Mouse (Mus musculus) retina, embryonic 14.5 days (tissue): ENCODE measurements around the gene Unc93b1.

ENCODE experiments used
- DNase-seq: peaks from one replicate; pipeline ENCODE4 v3.0.0-alpha.2; 2015; ENCODE audit warnings: low spot score

The Unc93b1 gene

GRCm38 (mm10) chr19:3913692-3914091, 21.3 kb upstream of the Unc93b1 start:
- no peak for DNase-seq

- no peak for DNase-seq
These were observed 20.5 kb upstream of the Unc93b1 start for GRCm38 (mm10) chr19:3914535-3914934.

- no peak for DNase-seq
These were observed 18.3 kb upstream of the Unc93b1 start for GRCm38 (mm10) chr19:3916727-3917126.

- no peak for DNase-seq
These were observed 15.1 kb upstream of the Unc93b1 start for GRCm38 (mm10) chr19:3919928-3920327.

- DNase-seq = no peak
These were observed 12.2 kb upstream of the Unc93b1 start for GRCm38 (mm10) chr19:3922661-3923371.

- DNase-seq = no peak
These were observed 11.4 kb upstream of the Unc93b1 start for GRCm38 (mm10) chr19:3923586-3923985.

- no peak for DNase-seq
These were observed 10.8 kb upstream of the Unc93b1 start for GRCm38 (mm10) chr19:3924190-3924589.

- no peak for DNase-seq
These were observed 10.1 kb upstream of the Unc93b1 start for GRCm38 (mm10) chr19:3924868-3925267.

GRCm38 (mm10) chr19:3925859-3926258, 9.1 kb upstream of the Unc93b1 start:
- DNase-seq = no peak

- no peak for DNase-seq
These were observed 8.7 kb upstream of the Unc93b1 start for GRCm38 (mm10) chr19:3926279-3926678.

- DNase-seq = no peak
These were observed 8.3 kb upstream of the Unc93b1 start for GRCm38 (mm10) chr19:3926685-3927084.

GRCm38 (mm10) chr19:3927989-3928388, 7.0 kb upstream of the Unc93b1 start:
- no peak for DNase-seq

GRCm38 (mm10) chr19:3928779-3929178, 6.2 kb upstream of the Unc93b1 start:
- no peak for DNase-seq

- DNase-seq = no peak
These were observed 5.6 kb upstream of the Unc93b1 start, which contains the start of gene Aldh3b1 for GRCm38 (mm10) chr19:3929211-3929941. TSS of gene Aldh3b1 (minus strand) at chr19:3929808.

GRCm38 (mm10) chr19:3930262-3931057, 4.5 kb upstream of the Unc93b1 start:
- DNase-seq = no peak

GRCm38 (mm10) chr19:3931716-3932115, 3.3 kb upstream of the Unc93b1 start:
- DNase-seq = no peak

- DNase-seq = peak; percentile 56
These were observed 1.2 kb downstream of the Unc93b1 start for GRCm38 (mm10) chr19:3935896-3936850.

- no peak for DNase-seq
These were observed 7.3 kb downstream of the Unc93b1 start for GRCm38 (mm10) chr19:3942315-3942714.

GRCm38 (mm10) chr19:3942986-3943735, 8.2 kb downstream of the Unc93b1 start:
- no peak for DNase-seq

GRCm38 (mm10) chr19:3945872-3946564, 11.0 kb downstream of the Unc93b1 start:
- DNase-seq = no peak
